Mouse (Mus musculus) lung, adult 2 months (tissue): ENCODE measurements around the gene Myl6b.

Experiments used
- CTCF ChIP-seq: fragments of 200-500 bp; IDR thresholded peaks from 2 replicates; pipeline ENCODE4 v1.5.1; 2011; ENCODE audit warnings: mild to moderate bottlenecking, low read length, control low read depth; ENCODE audit not compliant: insufficient read depth
- POLR2A ChIP-seq: fragments of 200-500 bp; IDR thresholded peaks from 2 replicates; pipeline ENCODE4 v1.6.1; 2011; ENCODE audit warnings: low read depth, mild to moderate bottlenecking, control low read depth, low read length, borderline replicate concordance; ENCODE audit errors: extremely low read depth

DNA sequence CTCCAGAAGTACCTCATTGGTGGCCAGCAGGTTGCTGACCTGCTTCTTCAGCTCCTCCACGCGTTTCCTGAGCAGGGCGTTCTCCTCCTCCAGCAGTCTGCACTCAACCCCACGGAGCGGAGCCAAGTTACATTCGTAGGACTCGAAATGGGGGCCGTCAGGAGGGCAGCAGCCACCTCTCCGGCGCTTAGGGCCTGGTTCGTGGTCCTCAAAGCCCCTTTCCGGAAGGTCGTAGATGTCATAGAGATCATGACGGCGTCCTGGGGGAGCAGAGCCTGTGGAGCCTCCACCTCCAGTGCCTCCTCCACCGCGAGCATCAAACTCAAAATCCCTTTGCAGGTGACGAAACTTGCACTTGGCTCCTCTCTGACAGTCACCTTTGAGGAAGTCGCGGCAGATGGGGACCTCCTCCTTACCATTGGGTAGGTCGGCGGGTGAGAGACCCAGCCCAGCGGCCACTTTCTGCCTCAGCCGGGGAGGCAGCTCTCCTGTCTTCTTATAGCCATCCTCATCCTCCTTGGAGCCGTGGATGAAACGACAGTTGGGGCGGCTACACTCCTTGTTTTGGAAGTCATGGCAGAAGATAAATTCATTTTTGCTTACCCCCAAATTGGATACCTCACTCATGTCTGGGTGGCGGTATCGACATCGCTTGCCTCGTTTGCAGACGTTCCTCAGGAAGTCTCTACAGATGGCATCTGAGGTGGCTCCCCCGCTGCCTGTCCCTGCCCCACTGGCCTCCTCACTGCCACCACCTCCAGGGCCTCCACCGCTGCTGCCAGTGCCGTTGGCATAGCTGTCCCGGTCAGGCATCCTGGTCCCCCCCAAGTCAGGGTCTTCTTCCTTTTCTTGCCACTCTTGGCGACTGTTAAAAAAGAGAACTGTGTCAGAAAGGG is 46.4 kb upstream of the Myl6b start:
- TF ChIP-seq POLR2A: no peak
- TF ChIP-seq CTCF: no peak
